Mouse (Mus musculus) MN1 (cell line): ENCODE data around the gene Slc44a5.
"Not testable (repeated sequence)": the region's sequence is repeated elsewhere in the genome, so short reads cannot be mapped to it uniquely, and the experiment has no call there.

Experiments
- DNase-seq: peaks from one replicate; pipeline ENCODE4 v3.0.0-alpha.2; 2016; ENCODE audit warnings: low spot score

The Slc44a5 gene

DNA sequence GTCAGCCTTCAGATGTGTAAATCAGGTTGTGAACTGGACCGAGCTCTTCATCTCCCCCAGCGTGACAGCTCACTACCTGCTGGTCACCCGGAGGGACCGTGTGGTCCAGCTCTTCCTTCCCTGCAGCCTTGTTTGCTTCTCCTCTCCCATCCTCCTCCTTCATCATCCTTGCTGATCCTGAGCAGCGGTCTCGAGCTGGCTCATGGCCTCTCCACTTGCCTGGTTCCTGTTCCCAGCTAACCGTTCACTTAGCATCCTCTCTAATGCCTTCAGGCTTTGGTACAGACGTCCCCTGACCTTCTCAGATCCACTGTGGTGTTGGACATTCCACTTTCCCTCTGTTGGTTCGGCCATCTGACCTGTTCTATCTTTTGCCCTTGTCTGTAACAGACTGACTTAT, 128.4 kb downstream of the Slc44a5 start:
- DNase-seq = no peak

DNA sequence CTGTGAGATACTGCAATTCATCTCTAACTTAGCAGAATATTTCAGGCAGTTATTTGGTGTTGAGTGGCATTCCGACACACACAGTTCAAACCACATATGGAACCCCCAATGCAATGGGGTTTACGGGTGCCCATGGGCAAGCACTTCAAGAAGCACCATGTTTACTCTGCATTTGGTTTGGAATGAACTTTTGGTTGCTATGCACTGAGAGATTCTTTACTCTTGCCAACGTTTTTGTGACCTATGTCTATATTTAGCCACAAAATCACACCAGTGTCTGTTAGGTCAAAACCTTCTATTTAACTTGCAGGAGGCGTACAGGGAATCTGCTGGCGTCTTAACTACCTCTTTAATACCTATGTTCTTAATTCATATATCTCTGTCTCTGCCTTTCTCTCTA, 137.3 kb downstream of the Slc44a5 start:
- no peak for DNase-seq

DNA sequence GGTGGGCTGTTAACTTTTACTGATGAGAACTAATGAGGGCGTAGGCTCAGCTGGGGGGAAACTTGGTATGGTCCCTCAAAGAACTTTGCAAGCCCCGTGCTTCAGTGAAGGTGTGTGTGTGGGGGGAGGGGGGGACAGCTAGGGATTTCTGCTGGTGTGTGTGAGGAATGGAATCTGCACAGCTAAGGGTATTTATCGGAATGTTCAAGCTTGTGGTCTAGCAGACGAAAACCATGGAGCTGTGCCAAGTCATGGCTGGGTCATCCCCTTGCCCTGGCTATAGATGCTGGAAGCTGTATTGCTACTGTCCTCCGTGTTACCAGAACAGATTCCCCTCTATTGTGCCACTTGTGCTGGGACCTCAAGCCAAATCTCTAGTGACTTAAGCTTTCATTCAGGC, 138.0 kb downstream of the Slc44a5 start:
- DNase-seq = no peak

DNA sequence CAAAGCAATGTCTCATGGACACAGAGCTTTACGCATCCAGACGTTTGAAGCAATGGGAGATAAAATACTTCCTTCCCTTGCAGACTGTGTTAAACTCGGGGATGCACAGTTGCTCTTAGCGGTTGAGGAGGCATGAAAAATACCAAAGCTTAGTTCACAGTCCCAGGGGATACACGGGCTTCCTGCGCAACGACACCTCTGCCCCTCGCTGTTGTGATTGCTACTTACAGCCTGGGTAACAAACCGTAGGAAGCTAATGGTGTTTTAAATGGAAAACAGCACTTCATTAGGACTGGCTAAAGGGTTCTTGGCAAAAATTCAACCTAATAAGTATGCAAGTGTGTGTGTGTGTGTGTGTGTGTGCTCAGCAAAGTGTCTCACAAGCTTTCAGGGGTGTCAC, 141.8 kb downstream of the Slc44a5 start:
- no peak for DNase-seq

DNA sequence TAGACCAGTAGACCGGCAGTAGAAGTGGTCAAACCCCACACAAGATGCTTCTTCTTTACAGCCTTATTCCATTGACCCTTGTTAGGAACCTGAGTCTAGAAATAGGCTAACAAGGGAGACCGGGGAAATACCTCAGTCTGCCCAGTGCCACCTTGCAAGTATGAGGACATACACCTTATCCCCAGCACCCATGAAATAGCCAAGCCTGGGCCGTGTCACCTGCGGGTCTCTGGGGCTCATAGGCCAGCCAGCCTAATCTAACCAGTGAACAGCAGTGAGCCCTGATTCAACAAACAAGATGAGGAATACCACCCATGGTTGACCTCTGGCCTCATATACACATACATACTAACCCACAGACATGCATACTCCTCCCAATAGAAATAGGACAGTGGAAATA, 142.2 kb downstream of the Slc44a5 start:
- DNase-seq = no peak

DNA sequence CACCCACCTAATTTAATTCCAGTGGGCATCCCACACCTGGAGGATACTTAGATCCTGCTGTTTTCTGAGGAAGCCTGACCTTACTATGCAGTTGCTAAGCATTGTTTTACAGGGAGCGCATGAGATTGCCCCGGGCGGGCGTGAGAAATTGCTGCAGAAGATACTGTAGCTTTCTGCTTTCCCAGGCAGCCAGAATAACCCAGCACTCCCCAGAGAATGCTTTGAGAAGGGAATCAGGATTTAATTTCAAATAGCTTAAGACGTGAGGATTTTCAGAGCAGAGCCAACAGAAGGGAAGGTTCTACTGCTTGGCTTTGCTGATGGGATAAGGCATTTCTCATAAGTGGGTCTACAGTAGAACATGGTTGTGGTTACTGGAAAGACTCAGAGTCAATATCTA, 142.8 kb downstream of the Slc44a5 start:
- DNase-seq = no peak

DNA sequence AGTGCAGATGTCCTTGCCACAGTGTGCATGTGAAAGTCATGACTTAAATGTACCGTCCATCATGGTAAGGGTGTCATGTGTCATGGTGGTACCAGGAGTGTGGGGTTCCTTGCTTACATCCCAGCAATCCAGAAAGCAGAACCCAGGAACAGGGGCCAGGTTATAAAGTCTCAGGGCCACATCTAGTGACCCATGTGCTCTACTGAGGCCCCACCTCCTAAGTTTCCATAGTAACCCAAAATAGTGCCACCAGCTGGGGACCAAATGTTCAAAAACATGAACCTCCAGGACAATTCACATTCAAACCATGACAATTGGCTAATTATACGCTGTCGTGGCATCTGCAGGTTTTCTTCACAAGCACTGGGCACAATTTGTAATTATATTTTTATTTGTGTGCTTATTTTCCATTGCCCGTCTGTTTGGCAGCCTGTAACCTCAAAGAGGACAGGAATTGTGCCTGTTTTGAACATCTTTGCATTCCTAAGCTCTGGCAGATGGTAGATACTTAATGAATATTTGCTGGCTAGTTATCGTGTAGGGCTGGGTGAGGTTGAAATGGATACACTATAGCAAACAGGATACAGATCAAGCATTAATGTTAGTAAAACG, 145.9 kb downstream of the Slc44a5 start:
- DNase-seq = no peak

DNA sequence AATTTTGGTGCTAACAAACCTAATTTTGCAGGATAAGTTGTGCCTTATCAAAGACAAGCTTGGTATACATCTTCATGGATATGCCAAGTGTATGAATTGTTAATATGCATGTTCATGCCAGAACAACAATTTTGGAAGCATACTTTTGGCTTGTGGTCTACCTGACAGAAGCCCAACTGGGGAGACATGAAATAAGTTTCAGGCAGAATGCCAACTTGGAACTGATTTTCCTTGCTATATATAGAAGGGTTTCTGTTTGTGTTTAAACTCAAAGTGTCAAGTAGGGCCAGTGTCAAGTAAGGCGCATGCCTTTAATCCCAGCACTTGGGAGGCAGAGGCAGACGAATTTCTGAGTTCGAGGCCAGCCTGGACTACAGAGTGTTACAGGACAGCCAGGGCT, 149.3 kb downstream of the Slc44a5 start:
- no peak for DNase-seq

DNA sequence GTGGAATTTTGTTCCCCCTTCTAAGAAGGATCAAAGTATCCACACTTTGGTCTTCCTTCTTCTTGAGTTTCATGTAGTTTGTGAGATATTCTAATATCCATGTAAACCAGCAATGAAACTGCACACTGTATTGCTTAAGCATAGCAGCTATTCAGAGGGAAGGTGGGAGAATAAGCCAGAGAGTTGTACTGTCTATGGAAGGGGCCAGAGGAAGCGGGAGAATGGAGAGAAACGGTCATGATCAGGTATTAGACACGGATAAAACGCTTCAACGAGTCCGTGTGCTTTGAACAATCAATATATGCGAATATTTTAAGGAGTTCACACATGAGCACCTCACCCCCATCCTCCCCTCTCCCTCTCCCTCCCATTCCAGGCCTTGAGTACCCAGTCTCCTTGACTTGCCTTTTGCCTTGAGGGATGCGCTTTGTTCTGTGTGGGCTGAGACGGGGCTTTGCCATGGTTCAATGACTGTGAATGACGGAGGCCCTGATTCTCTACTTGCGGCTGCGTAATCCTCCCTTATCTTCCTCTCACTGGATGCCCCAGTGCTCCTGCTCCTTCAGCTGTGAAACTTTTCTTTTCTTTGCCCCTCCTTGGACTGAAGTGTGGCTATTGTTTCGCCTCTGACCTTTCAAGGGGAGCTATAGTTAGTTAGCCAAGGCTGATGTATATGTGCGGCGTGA, 151.8 kb downstream of the Slc44a5 start:
- DNase-seq = no peak

DNA sequence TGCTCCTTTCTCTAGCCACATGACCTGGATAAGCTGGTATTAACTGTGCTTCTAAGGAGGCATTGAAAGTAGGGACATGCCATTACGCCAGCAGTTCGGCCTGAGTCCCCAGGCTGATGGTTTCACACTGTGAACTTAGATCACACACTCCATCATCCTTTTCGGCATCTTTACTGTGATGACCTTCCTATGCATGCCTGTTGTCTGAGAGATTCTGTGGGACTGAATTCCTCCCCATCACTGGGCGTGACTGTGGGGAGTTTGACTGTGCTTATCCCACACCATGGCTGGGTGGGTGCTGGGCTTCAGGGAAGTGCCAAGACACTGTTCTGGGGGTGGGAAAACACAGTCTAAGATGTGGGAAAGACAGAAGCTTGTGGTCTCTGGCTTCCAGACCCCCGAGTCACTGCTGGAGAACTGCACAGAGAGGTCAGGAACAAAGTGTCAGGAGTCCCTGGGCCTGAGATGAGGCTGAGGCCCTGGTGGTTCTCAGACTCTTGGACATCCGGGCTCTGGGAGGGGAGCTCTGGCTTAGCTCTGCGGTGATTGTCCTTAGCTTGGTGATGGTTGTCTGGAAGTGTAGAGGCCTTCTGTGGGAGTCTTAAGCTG, 152.6 kb downstream of the Slc44a5 start:
- no peak for DNase-seq

DNA sequence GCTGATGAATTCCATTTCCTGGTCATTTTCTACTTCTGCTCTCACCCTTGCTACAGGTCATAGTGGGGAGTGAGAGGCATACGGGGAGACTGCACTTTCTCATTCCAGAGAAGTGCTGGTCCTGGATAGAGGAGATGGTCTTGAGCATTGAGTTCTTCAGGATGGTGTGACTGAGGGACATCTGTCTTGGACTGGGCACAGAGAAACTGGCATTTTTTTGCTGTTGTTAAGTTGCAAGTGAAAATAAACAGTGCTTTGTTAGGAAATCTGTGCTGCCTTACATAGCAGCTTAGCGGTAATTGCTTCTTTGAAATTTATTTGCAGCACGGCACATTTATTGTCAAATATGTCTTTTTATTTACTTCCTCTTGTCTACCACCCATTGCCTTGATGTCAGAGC, 154.0 kb downstream of the Slc44a5 start:
- no peak for DNase-seq

DNA sequence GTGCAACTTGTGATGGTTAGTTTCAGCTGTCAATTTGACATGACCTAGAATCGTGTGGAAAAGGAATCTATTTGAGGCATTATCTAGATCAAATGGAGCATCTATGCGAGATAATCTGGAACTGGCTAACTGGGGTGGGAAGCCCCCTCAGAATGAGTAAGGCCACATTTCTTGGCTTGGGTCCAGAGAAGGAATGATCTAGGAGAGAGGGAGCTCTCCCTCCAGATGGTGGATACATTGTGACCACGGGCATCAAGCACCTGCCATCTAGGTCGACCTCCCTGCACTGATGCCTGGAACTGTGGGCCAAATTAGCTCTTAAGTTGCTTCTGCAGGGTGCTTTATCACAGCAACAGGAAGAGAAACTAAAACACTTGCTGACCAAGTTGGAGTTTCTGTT, 155.8 kb downstream of the Slc44a5 start:
- no peak for DNase-seq

DNA sequence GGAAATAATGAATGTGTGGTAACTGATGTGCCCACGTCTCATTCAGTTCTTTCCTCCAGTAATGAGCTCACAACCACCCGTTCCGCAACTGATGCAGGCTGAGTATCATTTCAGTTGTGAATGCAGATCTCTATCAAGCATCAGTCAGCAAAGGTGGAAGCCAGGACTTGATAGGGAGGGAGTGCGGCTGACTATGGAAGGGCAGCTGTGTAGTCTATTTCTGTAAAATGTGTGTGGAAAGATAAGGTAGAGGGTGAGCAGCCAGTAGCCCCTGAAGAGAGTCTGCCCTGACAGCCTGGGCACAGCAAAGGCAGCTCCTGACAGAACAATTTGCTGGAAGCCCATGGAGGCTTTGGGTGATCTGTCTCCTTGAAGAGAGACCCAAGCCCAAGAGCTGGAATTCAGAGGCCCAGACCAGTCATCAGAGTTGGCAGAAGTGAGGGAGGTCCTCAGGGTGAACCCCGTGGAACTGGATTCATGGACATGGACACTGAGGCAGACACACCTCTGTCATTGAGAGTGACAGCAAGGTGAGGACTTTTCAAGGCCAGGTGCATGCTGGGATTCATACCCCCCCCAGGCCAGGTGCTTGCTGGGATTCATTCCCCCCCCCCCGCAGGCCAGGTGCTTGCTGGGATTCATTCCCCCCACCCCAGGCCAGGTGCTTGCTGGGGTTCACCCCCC, 157.3 kb downstream of the Slc44a5 start:
- DNase-seq = no peak

DNA sequence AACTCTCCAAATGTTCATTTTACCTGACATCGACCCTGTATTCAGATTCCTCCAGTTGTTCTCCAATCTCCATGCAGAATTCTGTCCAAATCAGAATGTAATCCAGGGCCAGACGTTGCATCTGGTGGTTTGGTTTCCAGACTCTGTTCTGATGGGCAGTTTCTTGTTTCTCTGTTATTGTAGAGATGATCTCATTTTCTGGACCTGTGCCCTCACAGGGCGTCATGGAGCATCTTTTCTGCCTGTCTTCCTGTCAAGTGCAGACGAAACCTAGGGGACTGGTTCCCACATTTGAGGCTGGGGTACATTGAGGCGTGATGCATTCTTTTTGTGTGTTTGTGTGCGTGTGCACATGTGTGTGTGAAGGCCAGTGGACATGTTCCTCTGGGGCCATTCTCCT, 160.8 kb downstream of the Slc44a5 start:
- DNase-seq = no peak

DNA sequence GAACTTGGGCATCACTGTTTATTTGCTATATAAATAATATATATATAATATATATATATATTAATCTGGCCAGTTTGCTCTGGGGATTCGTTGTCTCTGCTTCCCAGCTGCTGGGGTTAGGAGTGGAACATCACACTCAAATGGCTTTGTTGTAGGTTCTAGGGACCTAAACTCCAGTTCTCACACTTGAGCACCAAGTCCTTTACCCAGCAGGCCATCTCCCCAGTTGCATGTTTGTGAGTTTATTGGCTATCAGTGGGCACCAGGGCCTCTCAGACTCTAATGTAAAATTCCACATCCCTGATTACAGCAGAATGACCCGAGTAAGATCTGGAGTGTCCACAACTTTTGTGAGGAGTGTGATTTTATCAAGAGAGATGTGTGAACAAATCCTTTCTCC, 161.5 kb downstream of the Slc44a5 start:
- DNase-seq = no peak

DNA sequence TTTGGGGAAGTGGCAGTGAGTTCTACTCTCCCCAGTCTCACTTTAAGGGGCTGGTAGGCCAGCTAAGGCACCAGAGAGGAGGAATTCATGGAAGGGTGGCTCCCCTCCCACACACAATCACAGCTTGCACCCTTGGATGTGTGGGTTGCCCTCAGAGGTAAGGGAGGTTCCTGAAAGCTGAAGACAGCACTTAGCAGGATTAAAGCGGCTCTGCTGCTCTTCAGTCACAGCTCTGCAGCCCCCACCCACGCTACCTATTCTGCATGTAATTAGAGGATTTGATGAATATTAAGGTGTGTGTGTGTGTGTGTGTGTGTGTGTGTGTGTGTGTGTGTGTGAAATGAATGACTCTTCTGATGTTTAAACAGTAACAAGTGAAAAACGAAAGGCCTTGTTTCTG, 163.3 kb downstream of the Slc44a5 start:
- no peak for DNase-seq

DNA sequence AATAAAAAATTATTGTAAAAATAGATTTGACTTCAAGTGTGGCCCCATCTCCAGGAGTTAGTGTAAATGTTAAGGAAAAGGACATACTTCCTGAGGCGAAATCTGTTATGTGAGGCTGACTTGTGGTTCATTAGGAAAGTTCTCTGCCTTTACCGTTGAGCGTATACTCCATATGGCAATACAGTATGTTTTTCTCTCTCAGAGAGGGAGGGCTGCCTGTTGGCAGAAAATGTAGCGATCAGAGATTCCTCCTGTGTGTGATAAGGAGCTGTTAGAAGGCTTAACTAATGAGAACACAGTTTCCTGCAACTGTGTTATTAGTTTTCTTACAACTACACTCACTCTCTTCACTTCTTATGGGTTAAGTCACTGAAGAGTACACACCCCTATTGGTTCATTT, 168.1 kb downstream of the Slc44a5 start:
- no peak for DNase-seq

DNA sequence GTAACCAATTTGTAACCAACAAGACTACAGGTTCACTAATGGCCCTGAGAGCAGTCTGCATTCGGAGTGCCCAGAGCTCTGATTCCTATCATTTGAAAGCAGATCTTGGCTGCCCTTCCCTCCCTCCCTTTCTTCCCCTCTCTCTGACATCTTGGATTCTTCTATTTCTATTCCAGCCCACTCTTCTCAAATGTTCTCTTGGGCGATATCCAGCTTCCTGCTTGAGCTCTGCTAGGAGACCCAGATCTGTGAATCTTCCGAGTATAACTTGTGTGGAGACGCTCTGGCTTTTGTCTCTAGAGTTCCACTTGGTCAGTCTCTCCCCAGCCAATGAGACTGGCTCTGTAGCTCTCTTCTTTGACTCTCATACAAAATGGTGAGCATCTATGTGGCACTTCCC, 169.4 kb downstream of the Slc44a5 start:
- DNase-seq = no peak

DNA sequence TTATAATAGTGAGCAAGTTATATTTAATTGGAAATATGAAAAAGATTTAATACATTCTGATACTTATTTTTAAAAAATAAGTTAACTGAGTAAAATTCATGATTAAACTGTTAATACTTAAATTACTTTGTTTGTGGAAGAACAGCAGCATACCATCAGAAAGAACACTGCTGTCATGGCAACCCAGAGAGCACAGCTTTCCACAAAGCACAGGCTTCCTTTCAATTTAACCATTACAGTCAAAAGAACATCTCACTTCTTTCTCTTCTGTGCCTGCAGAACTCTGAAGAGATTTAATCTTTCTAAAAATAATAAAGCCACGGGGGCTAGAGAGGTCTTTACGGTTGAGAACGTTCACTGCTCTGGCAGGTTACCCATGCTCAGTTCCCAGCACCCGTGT, 172.5 kb downstream of the Slc44a5 start:
- DNase-seq = no peak

DNA sequence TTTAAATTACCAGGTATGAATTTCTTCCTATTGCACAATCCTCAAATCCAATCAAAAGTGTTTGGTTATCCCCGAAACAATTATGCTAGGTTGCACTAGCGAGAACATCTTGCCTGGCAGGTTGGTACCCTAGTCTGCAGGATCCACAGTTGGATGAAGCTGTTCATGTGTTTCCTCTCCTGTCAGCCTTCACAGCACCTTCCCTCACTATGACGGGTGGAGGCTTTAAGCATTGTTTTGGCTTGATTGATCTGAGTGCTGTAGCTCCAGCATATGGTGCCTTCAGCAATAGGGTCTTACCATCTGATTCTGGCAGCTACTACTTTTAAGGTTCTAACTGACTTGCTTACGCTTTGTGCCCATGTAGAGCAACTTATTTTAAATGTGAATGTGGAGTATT, 176.5 kb downstream of the Slc44a5 start:
- DNase-seq = no peak

DNA sequence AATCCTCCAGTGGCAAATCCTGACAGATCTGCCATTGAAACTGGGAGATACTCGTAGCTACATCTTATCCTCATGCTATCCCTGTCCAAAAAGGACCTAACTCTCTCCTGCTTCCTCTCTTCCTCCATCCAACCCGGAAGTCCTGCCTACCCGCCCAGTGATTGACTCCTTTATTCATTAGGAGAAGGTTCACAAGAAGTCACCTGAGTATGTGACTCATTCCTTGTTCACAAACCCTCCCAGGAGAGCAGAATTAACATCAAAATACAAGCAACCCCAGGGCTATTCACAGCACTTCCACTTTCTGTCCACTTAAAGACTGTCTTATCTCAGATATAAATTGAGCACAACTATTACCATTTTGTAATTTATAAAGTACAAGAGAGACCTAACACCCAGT, 180.3 kb downstream of the Slc44a5 start:
- DNase-seq = not testable (repeated sequence)

DNA sequence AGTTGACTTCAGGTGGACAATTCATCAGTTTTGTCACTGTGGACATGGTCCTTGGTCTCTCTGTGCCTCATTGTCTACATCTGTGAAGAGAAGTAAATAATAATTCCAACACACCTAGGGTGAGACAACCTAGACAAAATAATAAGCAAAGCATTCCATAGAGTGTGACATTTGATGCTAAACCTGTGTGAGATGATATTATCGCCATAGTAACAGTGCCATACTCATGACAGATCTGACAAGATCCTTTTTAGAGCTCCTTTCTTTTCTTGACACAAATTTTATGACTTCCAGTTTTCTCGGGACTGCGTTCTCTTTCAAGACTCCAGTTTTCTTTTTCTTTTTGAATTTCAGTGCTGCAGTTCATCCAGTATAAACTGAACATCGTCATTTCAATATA, 192.6 kb downstream of the Slc44a5 start:
- no peak for DNase-seq

DNA sequence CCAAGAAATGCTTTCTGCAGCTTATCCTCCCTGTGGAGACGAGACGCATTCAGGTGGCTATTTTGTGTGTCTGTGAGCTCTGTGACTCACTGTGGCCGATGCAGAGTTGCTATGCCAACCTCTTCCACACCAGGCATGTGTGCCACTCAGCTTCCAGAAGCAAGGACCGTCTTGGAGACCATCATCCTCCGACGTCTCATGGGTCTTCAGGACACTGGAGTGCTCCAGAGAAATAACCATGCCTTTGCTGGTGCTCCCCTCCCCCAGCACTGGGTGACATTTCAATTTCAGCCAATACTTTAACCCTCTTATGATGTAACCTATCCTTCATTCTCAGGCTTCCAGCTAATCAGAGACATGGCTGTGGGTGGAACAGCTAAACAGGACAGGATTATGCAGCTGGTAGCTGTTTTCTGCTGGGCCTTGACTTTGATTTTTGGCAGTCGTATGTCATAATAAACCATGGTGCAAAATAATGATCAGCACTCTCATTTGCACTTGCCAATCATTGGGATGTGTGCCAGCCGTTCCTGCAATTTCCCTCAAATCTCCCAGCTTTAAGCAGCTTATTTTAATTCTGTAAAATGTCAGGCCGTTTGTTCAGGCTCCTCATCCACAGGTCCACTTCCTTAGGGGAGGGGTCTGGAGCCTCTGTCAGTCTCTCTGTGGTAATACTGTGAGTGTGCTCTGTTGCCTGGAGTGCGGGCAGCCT, 198.8 kb downstream of the Slc44a5 start:
- no peak for DNase-seq
